Mouse (Mus musculus): ENCODE measurements around the gene Eif3j1.

- TF ChIP-seq CTCF (IDR thresholded peaks at IDR 0.05; ENCODE audit: borderline replicate concordance, control insufficient read depth, extremely low read depth, insufficient read depth, low read length, poor library complexity): no peak
- no peak for TF ChIP-seq POLR2A (IDR thresholded peaks at IDR 0.05; ENCODE audit: control insufficient read depth, extremely low read depth, insufficient read depth, low read length, poor library complexity)
Observed at GRCm38 (mm10) chr2:122093844-122094243, 65.5 kb downstream of the Eif3j1 start.
